Mouse (Mus musculus) forebrain, postnatal 0 days (tissue): ENCODE results near the gene Ctrc. TPM values are rescaled to one million over a fixed set of nuclear protein-coding genes. Genes with fewer than 3 reads are reported as not detected.
A peak's percentile ranks its signal among the peaks of the same experiment; 100 is the strongest.

Experiments used
- ATAC-seq: fragments of 200-750 bp; cut with Nextera tagmentation; 2 replicates; pipeline ENCODE4 v1.8.0; 2017; ENCODE audit warnings: mild to moderate bottlenecking, moderate library complexity
- DNase-seq: peaks from one replicate; pipeline ENCODE4 v3.0.0-alpha.2; 2015
- H3K27ac ChIP-seq: fragments of 300-500 bp; sonication (generic); 2 replicates; pipeline ENCODE4 v1.5.1; 2014; ENCODE audit warnings: low read depth, mild to moderate bottlenecking, antibody characterized with exemption, low read length, moderate library complexity, mixed read lengths
- H3K27me3 ChIP-seq: fragments of 300-500 bp; sonication (generic); 2 replicates; pipeline ENCODE4 v1.6.1; 2014; ENCODE audit warnings: mild to moderate bottlenecking, low read length, mixed read lengths; ENCODE audit not compliant: insufficient read depth
- H3K36me3 ChIP-seq: fragments of 300-500 bp; sonication (generic); 2 replicates; pipeline ENCODE4 v1.6.1; 2014; ENCODE audit warnings: mild to moderate bottlenecking, moderate library complexity; ENCODE audit not compliant: insufficient read depth
- H3K4me1 ChIP-seq: fragments of 300-500 bp; sonication (generic); 2 replicates; pipeline ENCODE4 v1.6.1; 2014; ENCODE audit warnings: antibody characterized with exemption; ENCODE audit not compliant: insufficient read depth
- H3K4me2 ChIP-seq: fragments of 300-500 bp; sonication (generic); 2 replicates; pipeline ENCODE4 v1.6.1; 2014; ENCODE audit warnings: low read depth, mild to moderate bottlenecking, moderate library complexity
- H3K4me3 ChIP-seq: fragments of 300-500 bp; sonication (generic); 2 replicates; pipeline ENCODE4 v1.5.1; 2014; ENCODE audit warnings: low read depth, low read length, mixed read lengths
- H3K9ac ChIP-seq: fragments of 300-500 bp; sonication (generic); 2 replicates; pipeline ENCODE4 v1.6.1; 2014; ENCODE audit warnings: mild to moderate bottlenecking
- H3K9me3 ChIP-seq: fragments of 300-500 bp; sonication (generic); 2 replicates; pipeline ENCODE4 v1.6.1; 2016; ENCODE audit warnings: low read length
- CTCF ChIP-seq: sonication (generic); IDR thresholded peaks from 2 replicates; pipeline ENCODE4 v1.5.1; 2016; ENCODE audit warnings: antibody characterized with exemption, control low read depth, low read depth
- WGBS: fragments of 180-500 bp; shearing (Covaris S2); extraction: QIAGEN DNeasy Blood & Tissue Kit; methylation state at CpG from one replicate; pipeline ENCODE4 v1.1.7; 2014; 5-methylcytosine and 5-hydroxymethylcytosine counted together
- polyA plus RNA-seq: library from polyadenylated mRNA; unstranded; fragments of >200 nt; fragmentation: Nextera tagmentation; extraction: Ambion mirVana; gene quantifications from 2 replicates; pipeline ENCODE4 v1.2.1, GENCODE M21; 2015
- total RNA-seq: library from RNA; depleted of rRNA; stranded (reverse); fragments of >200 nt; gene quantifications from 2 replicates; pipeline ENCODE4 v1.2.3, GENCODE M21; 2014

Ctrc gene
- total and polyA plus RNA-seq, 2 experiments from 2014 or later = not detected

- Histone ChIP-seq H3K4me2 (peak overlapping the region; percentile 91), H3K36me3 (no peaks in the 10 kb centered on the region), H3K9me3 (no peaks in the 10 kb centered on the region), H3K4me3 (peak overlapping the region; percentile 76), H3K27ac (peak overlapping the region; percentile 64; the same call in 1 of the 2 replicates), H3K4me1 (peaks cover 29% of the 10 kb centered on the region), H3K9ac (peak overlapping the region; percentile 79), H3K27me3 (no peaks in the 10 kb centered on the region)
- ATAC-seq = peak; percentile 10
- no peak for DNase-seq
- 2% methylated on average over 19 of the region's 19 CpGs for WGBS
- no peak for TF ChIP-seq CTCF
Measured at GRCm38 (mm10) chr4:141874111-141874600, 28.0 kb upstream of the Ctrc start.

DNA sequence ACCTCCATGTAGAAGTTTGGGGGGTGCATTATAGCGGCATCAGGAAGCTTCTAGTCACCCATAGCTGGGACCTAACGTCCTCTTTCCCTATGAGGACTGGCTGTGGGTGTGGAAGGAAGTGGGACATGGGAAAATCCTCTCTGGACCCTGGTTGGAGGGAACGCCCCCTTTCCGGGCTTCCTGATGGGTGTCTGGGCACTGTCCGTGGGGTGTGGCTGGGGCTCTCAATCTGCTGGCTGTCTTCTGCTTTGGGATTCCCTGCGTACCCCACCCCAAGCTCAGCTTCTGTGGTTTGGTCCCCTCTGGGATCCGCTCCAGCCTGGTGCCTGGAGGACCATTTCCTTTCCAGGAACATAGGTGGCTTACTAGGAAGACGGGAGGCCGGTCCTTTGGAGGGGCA, 26.8 kb upstream of the Ctrc start:
- 73% methylated on average over 9 of the region's 9 CpGs for WGBS
- no peak overlapping the region for H3K9ac ChIP-seq
- peaks cover 29% of the 10 kb centered on the region for H3K4me1 ChIP-seq
- H3K4me2 ChIP-seq = peak overlapping the region; percentile 91
- H3K9me3 ChIP-seq = no peaks in the 10 kb centered on the region
- DNase-seq (no peak), ATAC-seq (no peak)
- H3K27ac ChIP-seq = no peak overlapping the region
- no peaks in the 10 kb centered on the region for H3K27me3 ChIP-seq
- no peak for TF ChIP-seq CTCF
- peak overlapping the region; percentile 76 for H3K4me3 ChIP-seq
- H3K36me3 ChIP-seq = no peaks in the 10 kb centered on the region

DNA sequence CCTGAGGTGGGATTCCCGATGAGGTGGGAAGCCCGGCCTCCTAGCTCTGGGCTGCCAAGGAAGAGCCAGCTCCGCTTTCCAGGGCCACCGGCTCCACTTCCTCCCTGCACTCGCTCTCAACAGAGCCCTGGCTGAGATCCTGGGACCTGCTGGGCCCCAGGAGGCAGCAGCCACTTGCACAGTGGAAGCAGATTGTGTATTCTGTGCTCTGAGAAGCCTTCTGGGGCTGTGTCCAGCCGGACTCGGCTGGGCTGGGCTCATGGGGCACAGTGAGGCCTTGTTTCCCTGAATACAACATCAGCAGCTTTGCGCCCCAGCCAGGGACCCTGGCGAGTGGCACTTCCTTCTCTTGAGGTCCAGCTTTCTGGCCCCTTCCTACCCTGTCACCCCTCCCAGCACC, 25.8 kb upstream of the Ctrc start:
- peak; percentile 71 for DNase-seq
- Histone ChIP-seq H3K4me2 (peak overlapping the region; percentile 91), H3K4me3 (0 out of 2 replicates have a peak overlapping the region, but pooled peaks have one; percentile 76), H3K27me3 (no peaks in the 10 kb centered on the region), H3K4me1 (peaks cover 29% of the 10 kb centered on the region), H3K36me3 (no peaks in the 10 kb centered on the region), H3K27ac (peak overlapping the region; percentile 37; the same call in 1 of the 2 replicates), H3K9ac (0 out of 2 replicates have a peak overlapping the region, but pooled peaks have one; percentile 15), H3K9me3 (no peaks in the 10 kb centered on the region)
- WGBS = 36% methylated on average over 9 of the region's 9 CpGs
- no peak for TF ChIP-seq CTCF
- peak; percentile 56 for ATAC-seq

- TF ChIP-seq CTCF = no peak
- ATAC-seq (no peak), DNase-seq (no peak)
Measured at GRCm38 (mm10) chr4:141871333-141871725, 25.2 kb upstream of the Ctrc start.

DNA sequence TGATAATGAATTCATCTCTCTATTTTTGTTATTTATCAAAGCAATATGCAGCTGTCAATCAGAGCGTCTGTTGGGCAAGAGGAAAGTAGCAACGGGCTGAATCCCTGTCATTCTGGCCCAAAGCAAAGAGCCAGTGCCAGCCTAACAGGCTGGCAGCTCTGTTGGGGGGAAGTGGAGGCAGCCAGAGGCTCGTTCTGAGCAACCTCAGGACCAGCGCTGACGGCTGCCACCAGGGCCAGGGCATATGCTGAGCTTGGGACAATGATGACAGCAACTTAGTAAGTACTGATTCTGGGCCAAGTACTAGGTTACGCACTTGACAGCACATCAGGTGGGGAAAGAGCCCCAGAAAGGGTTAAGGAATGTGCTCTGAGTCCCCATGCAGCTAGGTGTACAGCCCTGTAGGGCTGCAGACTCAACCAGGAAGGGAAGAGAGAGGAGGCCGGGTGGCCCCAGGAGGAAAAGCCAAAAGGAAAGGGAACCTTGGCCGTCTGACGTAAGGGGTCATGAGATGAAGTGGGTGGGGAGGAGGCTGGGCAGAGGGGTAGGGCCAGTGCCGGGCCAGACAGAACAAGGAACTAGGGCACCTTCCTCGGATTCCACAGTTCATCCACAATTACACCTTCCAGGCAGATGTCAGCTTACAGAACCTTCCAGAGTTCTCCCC, 24.6 kb upstream of the Ctrc start:
- no peak overlapping the region for H3K4me3 ChIP-seq
- H3K9ac ChIP-seq = no peak overlapping the region
- TF ChIP-seq CTCF = no peak
- 55% methylated on average over 11 of the region's 11 CpGs for WGBS
- peaks cover 33% of the 10 kb centered on the region for H3K4me1 ChIP-seq
- no peak overlapping the region for H3K4me2 ChIP-seq
- H3K27ac ChIP-seq = no peak overlapping the region
- no peaks in the 10 kb centered on the region for H3K27me3 ChIP-seq
- H3K36me3 ChIP-seq = no peaks in the 10 kb centered on the region
- no peaks in the 10 kb centered on the region for H3K9me3 ChIP-seq
- DNase-seq (no peak), ATAC-seq (no peak)

More at GRCm38 (mm10) chr4:141871333-141871725, 25.2 kb upstream of the Ctrc start:
- peaks cover 31% of the 10 kb centered on the region for H3K4me1 ChIP-seq
- H3K4me2 ChIP-seq = peak overlapping the region; percentile 91; the same call in 1 of the 2 replicates
- H3K27me3 ChIP-seq = no peaks in the 10 kb centered on the region
- no peak overlapping the region for H3K9ac ChIP-seq
- H3K36me3 ChIP-seq = no peaks in the 10 kb centered on the region
- peak overlapping the region; percentile 37; the same call in 1 of the 2 replicates for H3K27ac ChIP-seq
- WGBS = 88% methylated on average over 3 of the region's 3 CpGs
- H3K4me3 ChIP-seq = no peak overlapping the region
- no peaks in the 10 kb centered on the region for H3K9me3 ChIP-seq

GRCm38 (mm10) chr4:141869436-141870215, 23.5 kb upstream of the Ctrc start:
- DNase-seq = no peak

More at GRCm38 (mm10) chr4:141869436-141870215, 23.5 kb upstream of the Ctrc start:
- Histone ChIP-seq H3K27me3 (no peaks in the 10 kb centered on the region), H3K4me3 (no peak overlapping the region), H3K27ac (no peak overlapping the region), H3K4me1 (peaks cover 27% of the 10 kb centered on the region; the same call in 1 of the 2 replicates), H3K9ac (no peak overlapping the region), H3K4me2 (no peak overlapping the region), H3K9me3 (no peaks in the 10 kb centered on the region), H3K36me3 (no peaks in the 10 kb centered on the region)
- TF ChIP-seq CTCF = no peak
- ATAC-seq = no peak
- 84% methylated on average over 5 of the region's 5 CpGs for WGBS
